Mouse (Mus musculus) adrenal gland, postnatal 4 days (tissue): ENCODE data around the gene Grik2. TPM values are rescaled to one million over a fixed set of nuclear protein-coding genes. Genes with fewer than 3 reads are reported as not detected.
"Not testable (repeated sequence)": the region's sequence is repeated elsewhere in the genome, so short reads cannot be mapped to it uniquely, and the experiment has no call there.

Source experiments
- DNase-seq, 2 experiments: peaks; one replicate each; pipeline ENCODE4 v3.0.0; 2021 to 2022; ENCODE audit warnings: low spot score in 2 of 2, mixed read lengths in 2 of 2
- total RNA-seq, 2 experiments: library from RNA; stranded (reverse); gene quantifications; 2 replicates each; pipeline ENCODE4 v1.2.3; 2021

Grik2 gene
- total RNA-seq, 2 experiments from 2014 or later = 4.9 to 6.0 TPM

- no peak for DNase-seq
These were observed 136.2 kb downstream of the Grik2 start for GRCm38 (mm10) chr10:49652320-49652719.

- no peak for DNase-seq
These were observed 141.4 kb downstream of the Grik2 start for GRCm38 (mm10) chr10:49647116-49647515.

GRCm38 (mm10) chr10:49639901-49640300 lies 148.7 kb downstream of the Grik2 start:
- no peak for DNase-seq

- DNase-seq = no peak
These were observed 164.6 kb downstream of the Grik2 start for GRCm38 (mm10) chr10:49623951-49624350.

- DNase-seq = no peak
These were observed 190.9 kb downstream of the Grik2 start for GRCm38 (mm10) chr10:49597652-49598051.

- DNase-seq = no peak
These were observed 215.1 kb downstream of the Grik2 start for GRCm38 (mm10) chr10:49573514-49573913.

- no peak for DNase-seq
These were observed 228.6 kb downstream of the Grik2 start for GRCm38 (mm10) chr10:49559872-49560407.

GRCm38 (mm10) chr10:49542249-49542648 lies 246.3 kb downstream of the Grik2 start:
- DNase-seq = no peak

GRCm38 (mm10) chr10:49519752-49520151 lies 268.8 kb downstream of the Grik2 start:
- no peak for DNase-seq

GRCm38 (mm10) chr10:49500628-49501027 lies 287.9 kb downstream of the Grik2 start:
- no peak for DNase-seq

- no peak for DNase-seq
These were observed 291.3 kb downstream of the Grik2 start for GRCm38 (mm10) chr10:49497302-49497701.

- DNase-seq = no peak
These were observed 307.1 kb downstream of the Grik2 start for GRCm38 (mm10) chr10:49481439-49481838.

GRCm38 (mm10) chr10:49480085-49480749 lies 308.3 kb downstream of the Grik2 start:
- no peak for DNase-seq

- no peak for DNase-seq
These were observed 315.0 kb downstream of the Grik2 start for GRCm38 (mm10) chr10:49473613-49474012.

- no peak for DNase-seq
These were observed 331.8 kb downstream of the Grik2 start for GRCm38 (mm10) chr10:49456791-49457190.

- no peak for DNase-seq
These were observed 335.0 kb downstream of the Grik2 start for GRCm38 (mm10) chr10:49453535-49453934.

- no peak for DNase-seq
These were observed 347.2 kb downstream of the Grik2 start for GRCm38 (mm10) chr10:49441369-49441768.

- no peak for DNase-seq
These were observed 351.5 kb downstream of the Grik2 start for GRCm38 (mm10) chr10:49437057-49437456.

GRCm38 (mm10) chr10:49436301-49436700 lies 352.3 kb downstream of the Grik2 start:
- no peak for DNase-seq

GRCm38 (mm10) chr10:49432825-49433224 lies 355.7 kb downstream of the Grik2 start:
- DNase-seq = no peak

- not testable (repeated sequence) for DNase-seq
These were observed 371.4 kb downstream of the Grik2 start for GRCm38 (mm10) chr10:49417206-49417605.

- DNase-seq = no peak
These were observed 405.6 kb downstream of the Grik2 start for GRCm38 (mm10) chr10:49382996-49383395.

GRCm38 (mm10) chr10:49381852-49382251 lies 406.7 kb downstream of the Grik2 start:
- DNase-seq = no peak
